Mouse (Mus musculus): ENCODE measurements at regions not wholly inside any gene's neighbourhood (a gene's known extent, or its start where the extent isn't known, plus 50 kb on each side); places are given as distances from the start of the nearest gene placed in this dataset.

DNA sequence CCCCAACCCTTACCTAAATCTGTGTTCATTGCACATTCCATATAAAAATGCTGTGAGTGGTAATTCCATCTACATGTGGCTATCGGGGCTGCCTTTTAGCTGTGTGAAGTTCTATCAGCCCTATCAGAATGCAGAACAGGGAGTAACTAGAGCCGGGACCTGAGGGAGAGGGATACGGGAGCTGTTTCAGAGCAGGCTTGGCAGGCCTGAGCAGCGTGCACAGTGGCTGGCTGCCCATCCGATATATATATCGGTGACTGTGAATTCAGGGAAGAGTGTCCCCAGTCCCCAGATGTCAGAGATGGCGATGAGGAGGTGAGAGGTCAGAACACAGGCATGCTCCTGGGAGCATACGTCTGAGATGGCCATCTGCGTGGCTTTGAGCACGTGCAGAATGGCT is 79.0 kb downstream of the Arl4c start:
- no peak for DNase-seq (ENCODE audit: low spot score)

- DNase-seq (ENCODE audit: low spot score) = no peak
Measured at GRCm38 (mm10) chr1:88622356-88622755, 79.7 kb downstream of the Arl4c start.

GRCm38 (mm10) chr1:88621214-88621613 is 80.8 kb downstream of the Arl4c start:
- no peak for DNase-seq (ENCODE audit: low spot score)

GRCm38 (mm10) chr1:88613007-88613406 is 89.0 kb downstream of the Arl4c start:
- DNase-seq (ENCODE audit: low spot score) = no peak

- no peak for DNase-seq (ENCODE audit: low spot score)
Measured at GRCm38 (mm10) chr1:88611241-88611640, 90.8 kb downstream of the Arl4c start.

DNA sequence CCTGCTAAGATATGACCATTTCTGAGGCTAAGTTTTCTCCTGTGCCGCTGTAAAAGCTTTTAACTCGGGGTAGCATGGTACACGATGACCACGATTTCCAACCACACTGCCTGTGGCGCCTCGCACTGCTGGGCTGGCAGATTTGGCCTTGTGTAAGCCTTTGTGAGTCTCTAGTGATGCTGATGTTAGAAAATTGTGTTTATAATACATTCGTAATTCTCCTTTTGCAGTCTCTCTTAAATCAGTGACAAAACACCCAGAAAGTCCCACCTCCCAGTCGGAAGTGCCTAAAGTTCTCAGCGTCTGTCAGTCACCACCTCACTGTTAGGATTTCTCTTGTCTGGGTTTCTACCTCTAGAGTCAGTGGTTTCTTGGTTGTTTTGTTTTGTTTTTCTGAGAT is 91.2 kb downstream of the Arl4c start:
- no peak for DNase-seq (ENCODE audit: low spot score)

DNA sequence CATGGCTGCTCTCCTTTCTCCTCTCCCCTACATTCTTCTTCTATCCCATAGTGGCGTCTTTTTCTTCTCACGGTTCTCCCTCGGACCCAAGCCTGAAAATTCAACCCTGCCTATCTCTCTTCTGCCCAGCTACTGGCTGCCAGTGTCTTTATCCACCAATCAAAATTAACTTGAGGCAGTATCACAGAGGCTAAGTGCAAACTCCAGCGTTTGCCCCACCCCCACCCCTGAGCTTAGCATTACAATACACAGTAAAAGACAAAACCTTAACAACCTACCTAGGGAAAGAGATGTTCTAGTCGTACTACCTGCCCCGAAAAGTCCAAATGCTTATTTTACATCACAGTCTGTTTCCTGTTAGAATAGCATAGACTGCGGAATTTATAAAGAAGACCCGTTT is 93.2 kb downstream of the Arl4c start:
- no peak for DNase-seq (ENCODE audit: low spot score)

DNA sequence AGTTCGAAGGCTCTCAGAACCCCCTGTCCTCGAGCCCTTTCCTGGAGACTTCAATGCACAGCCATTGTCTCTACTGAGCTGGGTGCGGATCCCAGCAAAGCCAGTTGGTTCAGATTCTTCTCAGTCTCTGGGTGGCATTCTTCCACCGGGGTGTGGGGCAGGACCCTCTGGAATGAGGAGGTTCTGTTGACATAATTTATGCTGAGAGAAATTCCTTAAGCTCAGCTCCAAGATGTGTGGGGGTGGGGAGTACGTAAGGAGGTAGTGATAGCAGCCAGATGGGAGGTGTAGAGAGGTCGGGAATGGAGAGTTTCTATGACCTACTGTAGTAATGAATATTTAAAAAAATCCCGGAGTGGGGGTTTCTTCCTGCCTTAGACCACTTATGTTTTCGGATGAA is 93.8 kb downstream of the Arl4c start:
- no peak for DNase-seq (ENCODE audit: low spot score)

GRCm38 (mm10) chr1:88605616-88606190 is 95.8 kb upstream of the Glrp1 start:
- DNase-seq (ENCODE audit: low spot score) = no peak

DNA sequence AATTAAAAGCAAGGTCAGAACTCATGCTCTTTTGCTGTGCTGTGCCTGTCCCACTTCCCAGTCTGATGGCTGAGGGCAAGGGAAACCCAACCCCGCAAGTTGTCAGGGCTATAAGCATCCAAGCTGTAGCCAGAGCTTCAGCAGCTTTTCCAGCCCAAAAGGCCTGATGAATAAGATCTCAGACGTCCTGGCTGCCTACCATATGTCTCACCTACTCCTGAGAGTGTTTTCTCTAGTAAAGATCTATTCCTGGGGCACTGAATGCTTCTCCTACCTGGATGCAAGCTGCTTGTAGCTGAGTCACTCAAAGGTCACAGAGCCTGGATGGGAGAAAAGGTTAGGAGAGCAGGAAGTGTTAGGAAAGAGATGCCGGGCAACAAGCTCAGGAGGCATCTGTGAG is 92.4 kb upstream of the Glrp1 start:
- DNase-seq (ENCODE audit: low spot score) = no peak

DNA sequence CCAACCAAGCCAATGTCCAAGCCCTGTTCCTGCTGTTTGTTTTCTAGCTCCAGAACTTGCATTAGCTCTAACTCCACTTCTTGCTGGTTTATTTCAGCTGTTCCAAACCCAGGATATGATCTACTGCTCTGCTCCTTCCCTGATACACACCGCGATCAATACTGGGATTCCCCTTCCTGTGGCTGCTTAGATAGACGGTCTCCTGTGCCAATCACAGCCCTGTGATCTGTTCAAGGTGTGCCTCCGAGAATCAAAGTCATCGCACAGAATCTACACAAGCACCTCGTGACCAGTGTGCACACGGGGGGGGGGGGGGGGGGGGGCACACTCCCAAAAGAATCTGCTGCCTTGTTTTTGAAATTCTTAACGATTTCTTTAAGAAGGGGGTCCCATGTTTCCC is 91.9 kb upstream of the Glrp1 start:
- no peak for DNase-seq (ENCODE audit: low spot score)

DNA sequence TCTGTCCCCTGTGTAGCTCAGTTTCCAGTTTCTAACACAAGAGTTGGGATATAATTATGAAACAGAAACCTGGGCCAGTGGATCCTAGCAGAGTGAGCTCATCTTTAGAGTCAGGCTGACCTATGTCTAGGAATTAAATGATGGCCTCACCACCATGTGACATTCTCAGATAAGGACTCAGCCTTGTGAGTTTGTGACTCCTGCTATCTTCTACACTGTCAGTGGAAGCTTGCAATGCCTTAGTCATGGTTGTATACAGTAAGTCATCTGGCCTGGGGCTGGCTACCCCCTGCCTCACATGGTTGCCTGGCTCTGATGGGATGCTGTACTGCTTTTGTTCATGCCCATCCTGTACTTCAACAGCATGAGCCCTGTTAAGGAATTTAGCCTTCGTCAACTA is 90.3 kb upstream of the Glrp1 start:
- no peak for DNase-seq (ENCODE audit: low spot score)

DNA sequence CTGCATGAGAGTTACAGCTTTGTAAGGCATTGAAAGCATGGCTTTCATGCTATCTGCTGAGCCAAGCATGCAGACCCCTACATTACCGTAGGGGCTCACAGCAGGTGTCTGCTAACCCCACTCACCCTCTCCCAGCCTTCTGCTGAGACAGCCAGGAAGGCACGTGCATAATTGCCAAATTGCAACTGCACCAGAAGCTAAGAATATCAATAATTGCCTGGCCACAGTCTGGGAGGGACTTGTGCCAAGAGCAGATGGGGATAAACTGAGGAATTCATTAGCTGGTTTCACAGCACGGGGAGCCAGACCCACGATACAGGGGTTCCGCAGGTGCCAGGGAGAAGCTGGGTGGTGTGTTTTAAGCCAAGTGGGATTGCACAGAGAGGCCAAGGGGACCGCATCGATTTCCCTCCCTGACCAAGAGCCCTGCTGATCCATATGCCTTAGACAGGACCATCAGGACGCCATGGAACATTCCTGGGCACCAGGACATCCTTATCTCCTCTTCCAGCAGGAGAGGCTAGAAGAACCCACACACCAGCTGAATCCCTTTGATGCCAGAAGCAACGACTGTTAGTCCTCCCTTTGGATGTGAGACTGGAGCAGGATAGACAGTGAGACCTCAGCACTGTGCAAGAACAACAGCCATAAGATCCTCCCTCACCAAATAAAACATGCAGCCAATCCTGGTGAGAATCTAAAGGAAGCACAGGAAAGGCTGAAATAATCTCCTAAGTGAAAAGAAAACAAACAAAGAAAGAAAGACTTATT is 84.8 kb upstream of the Glrp1 start:
- no peak for DNase-seq (ENCODE audit: low spot score)

- DNase-seq (ENCODE audit: low spot score) = no peak
Measured at GRCm38 (mm10) chr1:88592036-88592435, 82.2 kb upstream of the Glrp1 start.

DNA sequence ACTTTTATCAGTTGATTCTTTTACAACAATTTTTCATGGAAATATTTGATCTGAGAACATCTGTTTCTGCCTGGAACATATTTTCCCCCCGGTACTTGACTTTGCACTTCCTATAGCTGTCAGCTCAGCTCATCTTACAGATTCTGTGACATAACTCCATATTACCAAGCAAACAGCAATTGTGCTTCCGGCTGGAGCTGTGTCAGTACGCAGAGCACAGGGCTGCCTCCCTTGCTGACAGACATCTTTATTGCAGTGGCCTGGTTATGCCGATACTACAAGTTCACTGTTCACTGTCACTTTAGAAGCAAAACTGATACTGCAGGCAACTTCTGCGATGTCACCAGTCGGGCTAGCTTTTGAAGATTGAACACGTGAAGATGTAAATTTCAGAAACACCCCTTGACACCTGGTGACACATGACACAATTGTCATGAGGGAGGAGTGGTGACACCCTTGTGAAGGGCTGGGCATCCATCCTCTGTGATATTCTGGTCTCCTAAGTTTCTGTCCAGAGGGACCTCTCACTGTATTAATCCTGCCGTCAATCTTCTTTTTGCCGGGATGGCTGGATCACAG is 81.0 kb upstream of the Glrp1 start:
- DNase-seq (ENCODE audit: low spot score) = no peak

DNA sequence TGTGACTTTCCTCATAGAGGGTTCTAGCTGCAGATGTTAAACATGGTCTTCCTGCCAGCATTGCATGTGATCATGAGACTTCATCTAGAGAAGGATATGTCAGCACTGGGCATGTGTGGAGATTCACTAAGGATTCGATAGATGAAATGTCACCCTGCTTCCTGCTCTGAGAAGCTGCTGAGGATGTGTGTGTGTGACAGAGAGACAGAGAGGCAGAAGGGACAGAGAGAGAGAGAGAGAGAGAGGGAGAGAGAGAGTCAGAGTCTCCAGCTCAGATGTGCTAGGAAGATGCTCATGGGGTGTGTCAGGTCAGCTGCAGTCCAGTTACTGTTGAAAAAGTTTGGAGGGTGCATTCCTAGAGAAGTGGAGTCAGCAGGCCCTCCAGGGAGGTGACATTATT is 78.9 kb upstream of the Glrp1 start:
- DNase-seq (ENCODE audit: low spot score) = no peak

DNA sequence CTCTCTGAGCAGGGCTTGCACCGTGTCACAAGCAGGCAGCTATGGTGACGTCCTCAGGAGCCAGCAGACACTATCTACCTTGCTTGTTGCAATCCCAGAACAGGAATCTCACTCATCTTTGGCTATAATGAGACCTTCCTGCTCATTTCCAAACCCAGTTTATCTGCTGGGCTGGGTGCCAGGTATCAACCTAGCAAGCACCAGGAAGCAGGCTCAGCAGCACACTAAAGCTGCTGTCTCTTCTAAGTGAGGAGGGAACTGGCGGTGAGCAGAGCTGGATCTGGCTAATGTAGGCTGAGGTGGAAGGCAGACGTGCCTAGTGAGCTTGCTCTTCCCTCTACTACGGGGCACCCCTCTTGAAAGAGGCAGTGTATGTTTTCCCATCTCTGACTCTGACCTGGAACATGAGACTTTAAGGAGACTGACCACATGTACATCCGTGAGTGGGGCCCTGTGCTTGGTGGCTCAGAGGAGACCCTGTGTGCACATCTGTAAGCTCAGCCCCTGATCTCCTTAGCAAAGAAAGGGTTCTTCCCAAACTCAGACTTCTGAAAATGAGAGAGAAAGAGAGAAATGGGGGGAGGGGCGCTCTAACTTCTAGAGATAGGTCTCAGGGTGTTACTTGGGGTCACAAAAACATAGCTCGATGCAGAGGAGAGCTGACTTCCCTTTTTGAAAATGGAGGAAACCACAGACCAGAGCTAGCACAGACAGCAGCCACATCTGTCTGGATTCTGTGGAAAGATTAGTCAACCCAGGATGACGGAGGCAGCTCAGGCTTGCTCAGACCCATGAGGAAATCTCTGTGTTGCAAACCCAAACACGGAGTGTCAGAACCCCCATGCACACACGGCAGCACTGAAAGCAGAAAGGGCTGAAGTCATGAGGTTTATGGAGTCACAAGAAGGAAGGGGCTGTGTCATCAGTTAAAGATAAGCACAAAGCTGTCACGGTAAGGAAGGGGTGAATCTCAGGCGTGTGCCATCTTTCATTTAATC is 77.3 kb upstream of the Glrp1 start:
- no peak for DNase-seq (ENCODE audit: low spot score)

DNA sequence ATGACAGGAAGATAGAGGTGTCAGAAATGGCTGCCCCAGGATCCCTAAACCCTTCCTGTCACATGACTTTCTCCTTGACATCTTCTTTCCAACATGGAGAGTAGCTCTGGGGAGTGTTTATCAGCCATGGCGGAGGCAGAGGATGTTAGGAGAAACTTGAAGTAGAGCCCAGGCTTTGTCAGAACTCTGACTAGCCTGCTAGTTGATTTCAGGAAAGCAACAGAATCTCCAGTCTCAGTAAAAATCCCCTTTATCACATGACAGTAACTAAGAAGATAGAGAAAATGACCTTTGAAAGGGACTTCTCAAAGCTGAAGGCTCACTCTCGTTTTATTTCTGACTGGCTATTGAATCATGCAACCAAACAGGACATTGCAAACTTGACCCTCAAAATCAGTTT is 76.3 kb upstream of the Glrp1 start:
- DNase-seq (ENCODE audit: low spot score) = no peak

- no peak for DNase-seq (ENCODE audit: low spot score)
Measured at GRCm38 (mm10) chr1:88584515-88585033, 74.7 kb upstream of the Glrp1 start.

DNA sequence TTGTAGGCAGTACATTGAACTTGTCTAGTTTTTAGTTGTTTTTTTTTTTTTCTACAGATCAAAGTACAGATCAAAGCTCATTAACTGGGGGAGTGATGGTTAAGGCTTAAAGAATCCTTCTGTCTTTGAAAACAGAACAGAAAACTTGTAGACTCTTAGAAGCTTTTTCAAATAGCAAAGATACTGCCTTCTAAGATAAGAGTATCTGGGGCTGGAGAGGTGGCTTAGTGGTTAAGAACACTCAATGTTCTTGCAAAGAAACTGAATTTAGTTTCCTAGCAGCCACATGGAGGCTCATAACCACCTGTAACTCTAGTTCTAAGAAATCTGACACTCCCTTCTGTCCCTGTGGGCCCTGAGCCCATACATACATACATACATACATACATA is 68.4 kb upstream of the Glrp1 start:
- DNase-seq (ENCODE audit: low spot score) = no peak

GRCm38 (mm10) chr1:88577498-88578230 is 67.8 kb upstream of the Glrp1 start:
- DNase-seq (ENCODE audit: low spot score) = no peak

Measured in urinary bladder, adult 2 months (tissue).